Mouse (Mus musculus): ENCODE results near the gene H2afy2. TPM values are rescaled to one million over a fixed set of nuclear protein-coding genes. Genes with fewer than 3 reads are reported as not detected.

The H2afy2 gene
- 21.0 and 27.2 TPM in 2 replicates for polyA plus RNA-seq (2015; fragmentation: Nextera tagmentation; extraction: Ambion mirVana)

DNA sequence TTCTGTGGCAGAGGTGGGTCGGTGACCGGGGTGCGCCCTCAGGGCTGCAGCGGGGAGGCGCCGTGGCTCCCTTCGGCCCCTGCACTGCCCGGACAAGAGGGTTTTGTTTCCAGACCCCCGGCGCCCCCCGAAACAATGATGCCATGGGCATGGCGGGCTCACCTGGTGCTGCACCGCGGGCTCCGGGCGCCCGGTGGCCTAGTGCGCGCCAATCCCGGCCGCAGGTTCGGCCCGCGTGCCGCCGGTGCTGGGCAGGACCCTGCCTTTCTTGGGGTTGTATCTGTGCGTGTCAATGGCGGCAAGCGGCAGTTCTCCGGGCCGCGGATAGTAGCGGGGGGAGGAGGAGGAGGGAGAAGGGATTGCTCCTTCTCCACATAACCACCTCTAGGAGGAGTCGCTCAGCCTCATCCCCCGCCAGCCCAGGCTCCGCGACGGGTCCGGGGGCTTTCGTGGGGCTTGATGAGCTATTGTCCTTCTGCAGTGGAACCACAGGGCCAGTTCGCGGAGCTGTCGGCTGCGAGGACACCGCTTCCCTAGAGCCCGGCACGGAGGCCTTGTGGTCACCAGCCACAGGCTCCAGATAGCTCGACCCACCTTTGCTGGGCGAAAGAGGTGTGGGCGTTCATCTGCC is at the start of gene H2afy2:
H2afy2 (minus strand) TSS at position 527 of the 631 bp plus-strand sequence.
- DNase-seq (ENCODE audit: low spot score) = no peak

DNA sequence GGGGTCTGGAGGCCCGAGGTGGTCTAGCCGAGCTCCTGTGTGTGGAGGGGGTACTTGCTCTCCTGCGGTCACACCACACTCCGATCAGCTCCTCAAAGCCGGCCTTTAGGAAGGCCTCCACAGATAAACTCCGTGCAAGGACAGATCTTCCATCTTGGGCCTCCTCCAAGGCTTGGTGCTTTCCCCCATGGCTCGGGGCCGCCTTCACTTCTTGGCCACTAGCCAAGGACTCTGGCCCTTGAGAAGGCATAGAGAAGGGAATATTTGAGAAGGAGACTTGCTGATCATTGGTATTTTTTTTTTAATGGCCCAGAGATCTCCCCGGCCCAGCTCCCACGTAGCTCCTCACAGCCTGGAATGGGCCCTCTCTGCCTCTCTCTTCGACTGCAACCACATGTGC is 48.8 kb upstream of the H2afy2 start:
- no peak for DNase-seq (ENCODE audit: low spot score)

DNA sequence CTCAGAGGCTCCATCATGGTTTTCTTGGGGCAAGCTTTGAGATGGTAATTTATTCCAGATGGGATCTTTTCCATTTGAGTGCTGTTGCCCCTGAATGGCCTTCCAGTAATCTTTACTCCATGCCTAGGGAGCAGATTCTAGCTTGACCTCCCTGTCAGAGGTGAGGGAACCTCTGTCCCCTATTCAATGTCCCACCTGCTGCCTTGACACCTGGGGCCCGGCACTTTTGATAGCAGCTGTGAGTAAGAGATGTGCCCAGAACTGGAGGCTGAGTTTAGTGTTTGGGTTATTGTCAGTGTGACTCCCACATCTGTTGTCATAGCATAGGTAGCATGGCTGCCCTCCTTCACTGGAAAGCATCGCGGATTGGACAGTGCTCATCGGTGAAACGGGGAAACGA is 47.8 kb upstream of the H2afy2 start:
- DNase-seq (ENCODE audit: low spot score) = no peak

DNA sequence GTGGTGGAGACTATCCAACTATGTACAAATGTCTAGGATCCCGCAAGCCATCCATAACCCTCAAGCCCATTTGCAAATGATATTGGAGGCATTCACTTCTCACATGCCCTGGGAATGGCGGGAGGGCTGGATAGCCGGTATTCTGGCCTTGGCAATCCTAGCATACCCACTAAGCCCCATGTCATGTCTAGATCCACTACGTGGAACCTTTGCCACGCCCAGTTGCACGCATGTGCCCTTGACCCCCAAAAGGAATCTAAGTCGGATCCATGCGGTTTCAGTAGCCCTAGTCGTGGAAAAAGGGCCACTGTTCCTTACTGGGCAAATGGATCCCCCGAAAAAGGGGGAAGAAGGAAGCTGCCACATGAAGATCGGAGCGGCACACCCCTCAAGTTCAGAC is 47.3 kb upstream of the H2afy2 start:
- DNase-seq (ENCODE audit: low spot score) = no peak

DNA sequence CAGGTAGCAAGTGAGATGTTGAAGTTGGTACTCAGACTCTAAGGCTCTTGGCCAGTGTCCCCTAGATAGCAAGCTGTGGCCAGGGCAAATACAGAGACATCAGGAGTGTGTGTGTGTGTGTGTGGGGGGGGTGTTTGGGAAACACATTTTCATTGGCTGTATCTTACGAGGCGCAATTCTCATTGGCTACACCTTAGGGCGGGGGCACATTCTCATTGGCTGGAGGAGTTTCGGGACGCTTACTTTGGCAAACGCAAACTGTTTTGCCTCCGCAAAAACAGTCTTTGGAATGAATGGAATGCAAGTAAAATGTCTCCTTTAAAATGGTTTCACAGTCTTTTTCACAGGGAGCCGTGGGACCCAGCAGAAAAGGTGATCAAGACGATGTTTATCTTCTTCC is 46.9 kb upstream of the H2afy2 start:
- no peak for DNase-seq (ENCODE audit: low spot score)

DNA sequence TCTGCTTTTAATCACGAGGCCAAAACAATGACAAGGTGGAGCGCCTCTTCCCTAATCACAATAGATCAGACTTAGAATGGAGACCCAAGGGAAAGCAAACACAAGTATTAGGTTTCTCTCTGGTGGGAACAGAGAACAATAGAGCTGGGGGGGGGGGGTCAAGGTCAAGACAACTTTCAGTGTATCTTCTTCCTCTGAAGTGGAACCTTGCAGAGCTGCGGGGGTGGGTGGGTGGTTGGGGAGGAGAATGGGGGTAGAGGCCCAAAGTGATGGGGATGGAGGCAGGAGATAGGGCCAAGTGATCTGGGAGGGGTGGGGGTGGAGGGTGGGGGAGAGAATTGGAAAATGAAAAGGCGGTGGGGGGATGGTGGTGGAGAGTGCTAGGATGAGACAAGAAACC is 45.1 kb upstream of the H2afy2 start:
- no peak for DNase-seq (ENCODE audit: low spot score)

DNA sequence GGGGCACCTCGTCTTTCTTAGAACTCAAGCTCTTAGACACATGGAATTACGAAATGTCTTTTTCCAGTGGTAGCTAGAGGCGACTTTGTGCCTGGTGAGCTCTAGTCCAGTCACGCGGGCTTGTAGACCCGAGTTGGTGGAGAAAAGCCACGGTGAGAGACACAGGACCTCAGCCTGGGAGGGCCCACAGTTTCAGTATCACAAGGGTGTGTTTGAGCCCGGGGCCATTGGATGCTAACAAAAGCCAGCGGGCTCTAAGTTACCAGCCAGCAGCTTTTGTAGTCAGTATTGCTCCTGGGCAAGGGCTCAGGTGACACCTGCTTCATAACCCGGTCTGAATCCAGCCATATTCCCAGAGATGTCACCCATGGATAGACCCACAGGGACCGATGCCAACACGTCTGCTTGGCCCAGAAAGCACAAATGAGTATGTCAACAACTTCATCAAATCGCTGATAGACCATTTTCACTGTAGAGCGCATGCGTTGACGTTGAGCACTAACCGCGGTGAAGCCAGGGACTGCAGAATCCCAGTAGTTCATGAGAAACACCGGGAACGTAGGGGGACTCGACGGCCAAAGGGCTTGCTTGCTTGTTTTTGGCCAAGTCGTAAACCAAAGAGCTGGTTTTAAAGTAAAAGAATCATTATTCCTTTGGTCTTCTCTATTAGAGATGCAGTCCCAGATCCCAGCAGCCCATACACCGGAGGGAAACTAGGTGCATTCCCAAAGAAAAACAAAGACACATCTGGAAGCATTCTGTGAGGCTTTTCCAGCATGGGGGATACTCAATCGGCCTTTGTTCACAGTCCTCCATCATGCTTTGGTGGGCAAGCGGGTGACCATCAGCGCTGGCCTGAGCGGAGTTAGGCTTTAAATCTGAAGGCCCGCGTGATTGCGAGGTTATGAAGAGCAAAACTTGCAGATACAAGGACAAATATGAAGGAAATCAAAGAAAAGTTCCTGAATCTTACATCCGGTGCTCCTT is 44.3 kb upstream of the H2afy2 start:
- DNase-seq (ENCODE audit: low spot score) = no peak

DNA sequence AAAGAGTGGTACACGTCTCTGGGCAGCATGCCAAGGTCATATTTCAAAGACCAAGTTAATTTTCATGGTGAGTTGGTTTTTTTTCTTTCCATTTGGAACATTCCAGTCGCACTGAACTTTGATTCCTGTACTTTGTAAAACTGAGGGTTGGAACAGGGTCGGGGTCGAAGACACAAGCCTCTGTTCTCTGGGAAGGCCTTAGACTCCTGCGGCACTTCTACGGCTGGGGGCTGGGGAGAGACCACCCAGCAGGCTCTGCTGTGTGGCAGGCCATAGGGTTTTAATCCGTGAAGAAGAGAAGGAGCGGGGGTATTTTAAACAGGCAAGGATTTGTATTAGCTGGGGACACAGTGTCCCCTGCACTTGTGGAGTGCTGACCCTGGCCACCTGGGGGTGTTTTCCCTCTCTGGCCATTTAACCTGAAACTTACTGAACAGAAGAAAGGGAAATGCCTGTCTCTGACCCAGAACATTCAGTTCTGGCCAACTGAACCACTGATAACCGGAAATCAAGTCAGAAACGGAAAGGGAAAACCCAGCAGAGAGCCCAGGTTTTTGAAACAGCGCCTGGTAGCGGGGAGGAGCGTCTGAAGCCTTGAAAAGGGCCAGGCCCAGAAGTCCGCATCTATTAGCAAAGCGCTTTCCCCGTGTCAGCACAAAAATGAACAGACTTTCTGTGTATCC is 42.9 kb upstream of the H2afy2 start:
- DNase-seq (ENCODE audit: low spot score) = no peak

DNA sequence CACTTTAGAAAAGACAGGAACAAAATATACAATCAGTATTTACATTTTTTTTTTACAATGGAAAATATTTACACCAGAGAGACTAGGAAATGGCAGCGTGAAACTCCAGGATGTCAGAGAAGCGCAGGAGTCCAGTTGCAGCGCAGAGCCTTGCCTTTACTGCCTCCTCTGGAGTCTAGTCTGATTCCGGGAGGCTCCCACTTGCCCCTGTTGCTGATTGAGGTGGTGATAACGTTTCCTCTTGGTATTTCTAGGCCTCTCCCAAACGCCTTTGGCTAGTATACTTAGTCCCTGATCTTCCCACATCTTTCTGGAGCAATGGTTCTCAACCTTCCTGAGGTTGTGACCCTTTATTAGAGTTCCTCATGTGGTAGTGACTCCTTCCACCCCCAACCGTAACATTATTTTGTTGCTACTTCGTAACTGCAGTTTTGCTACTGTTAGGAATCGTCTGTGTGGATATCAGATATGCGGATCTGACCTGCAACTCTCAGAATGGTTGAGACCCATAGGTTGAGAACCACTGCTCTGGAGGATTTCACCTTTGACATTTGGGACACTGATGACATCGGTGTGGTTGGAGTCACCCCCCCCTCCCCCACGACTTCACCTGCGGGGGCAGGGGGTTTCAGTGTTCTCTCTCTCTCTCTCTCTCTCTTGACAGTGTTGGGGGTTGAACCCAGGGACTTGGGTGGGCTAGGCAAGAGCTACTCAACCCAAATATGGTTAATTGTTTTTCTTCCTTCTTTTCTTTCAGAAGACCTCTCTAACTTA is 42.2 kb upstream of the H2afy2 start:
- no peak for DNase-seq (ENCODE audit: low spot score)

DNA sequence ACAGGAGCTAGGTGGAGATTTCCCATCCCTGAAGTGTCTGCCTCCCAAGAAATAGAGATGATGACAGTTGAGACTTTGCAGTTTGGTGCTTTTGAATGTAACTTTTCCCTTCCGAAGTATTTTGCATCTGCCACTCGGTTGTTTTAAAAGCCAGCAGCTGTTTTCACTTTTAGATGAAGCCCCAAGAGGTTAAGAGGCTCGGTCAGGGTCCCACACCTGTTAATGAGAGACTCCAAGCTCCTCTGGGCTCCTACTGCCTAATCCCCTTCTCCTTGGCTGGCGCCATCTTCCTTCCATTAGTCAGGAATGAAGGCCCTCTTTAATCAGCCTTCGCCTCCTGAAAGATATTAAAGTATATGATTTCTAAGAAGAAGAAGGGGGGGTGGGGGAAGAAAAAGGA is 41.6 kb upstream of the H2afy2 start:
- no peak for DNase-seq (ENCODE audit: low spot score)

DNA sequence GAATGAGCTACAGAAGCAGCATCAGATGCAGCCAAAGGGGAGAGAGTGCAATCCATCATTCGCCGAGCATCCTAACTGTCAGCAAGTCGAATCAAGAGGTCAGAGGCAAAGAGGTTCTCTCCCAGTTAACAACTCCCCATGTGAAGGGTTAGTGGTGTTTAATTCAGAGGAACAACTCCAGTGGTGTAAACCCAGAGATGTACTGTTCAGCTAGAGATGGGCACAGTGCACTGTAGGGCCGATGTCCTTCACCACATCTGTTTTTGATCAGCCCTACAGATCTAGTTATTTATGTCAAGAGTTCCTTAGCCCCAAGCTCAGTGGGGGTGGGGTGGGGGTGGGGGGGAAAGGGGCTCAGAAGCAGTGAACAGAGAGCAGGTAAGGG is 39.8 kb upstream of the H2afy2 start:
- no peak for DNase-seq (ENCODE audit: low spot score)

DNA sequence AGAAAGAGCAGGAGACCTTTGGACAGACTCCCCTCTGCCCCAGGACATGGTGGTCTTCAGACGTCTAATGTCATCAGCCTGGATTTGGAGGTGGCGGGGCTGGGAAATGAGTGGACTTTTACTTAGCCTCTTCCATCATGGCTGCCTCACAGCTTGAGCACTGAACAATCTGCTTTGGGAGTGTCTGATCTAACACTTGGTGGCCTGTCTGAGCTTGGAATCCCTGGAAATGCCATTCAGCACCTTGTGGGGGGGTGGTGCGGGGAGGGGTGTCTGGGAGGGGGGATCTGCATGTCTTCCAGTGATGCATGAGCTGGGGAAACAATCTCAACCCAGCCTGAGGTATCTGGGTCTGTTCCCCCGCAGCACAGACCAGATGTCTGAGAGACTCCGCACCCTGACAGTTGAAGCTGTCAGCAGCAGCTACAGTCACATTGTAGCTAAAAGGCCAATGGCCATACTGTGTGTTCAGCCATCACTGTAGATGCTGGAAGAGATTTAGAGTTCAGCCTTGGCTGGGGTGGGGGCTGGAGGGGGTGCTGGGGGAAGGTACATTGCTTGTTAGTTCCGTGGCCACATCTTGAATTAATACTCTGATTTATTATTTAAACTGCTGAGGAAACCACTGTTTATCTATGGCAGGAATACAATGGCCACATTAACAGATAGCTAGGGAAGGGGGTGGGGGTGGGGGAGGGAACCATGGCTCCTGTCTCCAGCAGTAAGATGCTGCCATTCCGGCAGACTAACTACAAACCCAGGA is 39.2 kb upstream of the H2afy2 start:
- DNase-seq (ENCODE audit: low spot score) = no peak

DNA sequence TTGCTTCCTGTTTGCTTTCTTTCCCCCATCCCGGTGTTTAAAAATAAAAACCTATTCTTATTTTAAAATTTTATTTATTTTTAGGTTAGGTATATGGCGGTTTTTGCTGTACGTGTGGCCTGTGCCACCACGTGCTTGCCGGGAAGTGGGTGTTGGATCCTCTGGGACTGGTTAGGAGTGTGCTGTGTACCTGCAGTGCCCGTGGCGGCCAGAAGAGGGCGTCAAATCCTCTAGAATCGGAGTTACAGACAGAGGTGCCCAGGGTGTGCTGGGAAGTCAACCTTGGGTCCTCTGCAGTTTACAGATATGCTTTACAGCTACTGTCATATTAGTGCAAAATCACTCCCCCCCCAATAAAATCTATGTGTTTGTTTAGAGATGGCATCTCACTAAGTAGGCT is 36.1 kb upstream of the H2afy2 start:
- DNase-seq (ENCODE audit: low spot score) = no peak

DNA sequence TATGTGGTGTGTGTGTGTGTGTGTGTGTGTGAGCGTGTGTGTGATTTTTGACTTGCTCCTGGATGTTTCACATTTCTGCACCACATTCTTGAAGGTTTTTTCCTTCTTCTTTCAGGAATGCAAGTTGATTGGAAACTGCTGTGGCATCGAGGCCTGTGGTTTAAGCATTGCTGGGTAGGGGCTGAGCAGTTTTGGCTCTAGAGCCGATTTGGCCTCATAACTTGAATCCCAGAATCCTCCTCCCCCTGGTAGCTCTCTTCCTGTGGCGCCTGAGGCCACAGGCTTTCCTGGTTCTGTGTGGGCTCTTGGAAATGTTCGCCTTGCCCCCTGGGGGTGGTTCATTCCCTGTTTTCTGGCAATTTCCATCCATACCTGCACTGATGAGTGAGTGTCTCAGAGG is 28.0 kb upstream of the H2afy2 start:
- DNase-seq (ENCODE audit: low spot score) = no peak

DNA sequence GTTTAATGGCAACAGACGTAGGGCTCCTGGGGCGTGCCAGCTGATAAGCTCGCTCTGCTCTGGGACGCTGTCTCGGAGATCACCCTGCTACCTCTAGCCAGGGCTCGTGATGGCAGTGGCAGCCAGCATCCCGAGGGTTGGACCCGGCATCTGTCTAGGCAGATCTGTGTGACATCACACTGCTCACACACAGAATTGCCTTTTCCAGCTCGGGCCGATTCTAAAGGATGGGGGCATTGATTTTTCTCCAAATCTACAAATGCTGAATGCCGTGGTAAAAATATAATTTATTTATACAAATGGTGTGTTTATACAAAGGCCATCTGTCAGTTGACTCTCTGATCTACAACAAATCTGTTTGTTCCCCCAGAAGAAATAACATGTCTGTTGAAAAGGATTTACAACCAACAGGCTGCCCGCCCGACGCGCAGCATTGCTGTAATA is 14.2 kb upstream of the H2afy2 start:
- DNase-seq (ENCODE audit: low spot score) = no peak

DNA sequence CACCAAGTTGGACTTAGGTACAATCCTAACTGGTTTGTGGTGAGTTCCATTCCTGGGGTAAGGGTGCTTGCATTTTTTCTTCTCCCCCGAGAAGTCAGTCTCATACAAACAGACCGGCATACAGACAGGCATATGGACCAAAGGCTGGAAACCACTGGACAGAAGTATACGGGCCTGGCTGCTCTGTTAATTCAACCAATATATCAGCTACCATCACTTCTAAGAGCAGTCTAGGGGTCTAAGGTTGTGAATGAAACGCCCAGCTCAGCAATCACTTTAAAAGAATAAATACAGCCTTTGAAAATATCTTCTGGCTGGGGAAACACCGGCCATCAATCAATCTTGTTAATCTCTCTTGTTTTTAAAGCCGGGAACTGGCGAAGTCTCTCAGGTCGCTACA is 11.5 kb upstream of the H2afy2 start:
- DNase-seq (ENCODE audit: low spot score) = no peak

DNA sequence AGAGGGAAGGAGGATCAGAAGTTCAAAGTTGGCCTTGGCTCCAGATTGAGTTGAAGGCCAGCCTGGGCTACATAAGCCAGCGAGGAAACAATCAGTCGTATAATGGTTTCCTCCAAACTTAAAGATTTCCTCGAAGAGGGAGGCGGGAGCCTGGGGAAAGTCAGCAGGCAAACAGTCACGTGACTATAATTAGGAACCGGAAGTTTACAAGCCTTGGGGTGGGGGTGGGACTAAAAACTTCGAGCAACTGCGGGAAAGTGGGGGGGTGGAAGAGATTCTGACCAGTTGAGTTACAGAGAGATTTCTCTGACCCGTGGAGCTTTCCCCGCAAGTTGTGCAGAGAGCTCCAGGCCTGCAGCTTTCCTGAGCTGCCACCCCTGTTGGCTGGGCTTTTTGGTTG is 11.0 kb upstream of the H2afy2 start:
- no peak for DNase-seq (ENCODE audit: low spot score)

DNA sequence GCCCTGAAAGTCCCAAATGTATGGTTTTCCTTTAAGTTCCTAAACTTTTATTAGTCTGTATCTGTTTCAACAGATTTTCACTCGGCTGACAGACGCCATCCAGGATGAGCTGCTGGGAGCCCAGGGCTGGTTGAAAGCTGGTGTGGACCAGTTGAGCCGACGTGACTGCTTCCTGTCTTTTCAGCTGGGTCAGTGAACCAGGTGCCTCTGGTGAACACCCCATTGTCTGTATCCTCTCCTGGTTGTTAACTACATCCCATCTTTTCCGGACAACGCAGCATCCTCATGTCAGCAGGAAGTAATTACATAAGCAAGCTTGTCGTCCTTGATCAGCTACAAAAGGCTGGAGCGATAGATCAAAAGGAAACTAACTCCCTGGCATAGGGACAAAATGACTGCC is 9.1 kb upstream of the H2afy2 start:
- DNase-seq (ENCODE audit: low spot score) = no peak

DNA sequence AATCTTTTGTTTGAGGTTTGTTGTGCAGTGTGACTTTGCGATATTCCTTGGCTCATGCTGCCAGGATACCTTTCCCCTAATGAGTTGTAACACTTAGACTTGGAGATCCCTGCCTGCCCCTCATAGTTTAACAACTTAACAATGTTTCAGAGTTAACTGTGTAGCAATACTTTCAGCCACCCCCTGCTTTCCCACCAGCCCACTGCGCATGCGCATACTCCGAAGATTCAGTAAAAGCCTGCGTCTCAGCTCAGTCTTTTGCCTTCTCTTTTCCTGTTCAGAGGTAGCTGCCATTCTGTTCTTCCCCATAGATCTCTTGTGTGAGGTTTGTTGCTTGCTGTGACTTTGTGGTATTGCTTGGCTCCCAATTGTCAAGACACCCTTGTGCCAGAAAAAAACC is 4.6 kb upstream of the H2afy2 start:
- no peak for DNase-seq (ENCODE audit: low spot score)

DNA sequence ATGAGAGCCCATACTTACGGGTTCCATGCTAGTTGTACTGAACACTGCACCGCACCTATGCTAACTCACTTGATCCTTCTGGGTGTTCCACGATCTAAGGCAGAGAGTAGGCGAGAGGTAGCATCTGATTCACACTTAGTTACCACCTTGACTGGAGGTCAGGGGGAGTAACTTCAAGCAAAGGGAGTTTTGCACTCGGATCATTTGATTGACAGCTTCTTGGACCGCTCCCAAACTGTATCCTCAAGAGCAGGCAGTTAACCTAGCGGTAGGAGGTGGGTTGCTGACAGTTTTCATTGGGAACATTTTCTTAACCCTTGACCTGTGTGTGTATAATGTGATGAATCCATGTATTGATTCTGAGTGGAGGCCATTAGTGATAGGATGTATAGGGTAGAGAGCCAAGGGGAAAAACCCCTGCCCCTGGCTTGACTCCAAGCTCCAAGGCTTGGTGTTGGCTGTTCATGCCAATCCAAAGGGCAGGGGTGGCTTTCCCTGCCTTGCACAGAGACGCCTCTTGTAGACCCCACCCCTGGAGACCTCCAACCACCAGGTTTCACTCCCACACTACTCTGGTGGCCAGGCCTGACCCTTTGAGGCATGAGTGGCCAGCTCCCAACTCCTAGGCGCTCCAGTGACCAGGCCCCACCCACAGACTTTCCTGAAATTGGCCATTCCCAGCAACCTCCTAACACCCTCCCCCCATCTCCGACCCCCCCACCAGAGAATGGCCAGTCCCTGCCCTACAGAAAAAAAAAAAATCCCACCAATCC is 3.8 kb upstream of the H2afy2 start:
- no peak for DNase-seq (ENCODE audit: low spot score)

Measured in thymus, postnatal 0 days (tissue).